Mouse (Mus musculus) embryonic facial prominence, embryonic 14.5 days (tissue): ENCODE measurements around the gene Vmn2r65. TPM values are rescaled to one million over a fixed set of nuclear protein-coding genes. Genes with fewer than 3 reads are reported as not detected.

Source experiments
- ATAC-seq: fragments of 200-750 bp; cut with Nextera tagmentation; 2 replicates; pipeline ENCODE4 v1.8.0; 2017; ENCODE audit warnings: low read depth, moderate number of reproducible peaks, moderate TSS enrichment
- DNase-seq: peaks from one replicate; pipeline ENCODE4 v3.0.0-alpha.2; 2015; ENCODE audit warnings: low spot score
- H3K27ac ChIP-seq: fragments of 300-500 bp; sonication (generic); replicated peaks from 2 replicates; pipeline ENCODE4 v1.5.1; 2014; ENCODE audit warnings: low read depth, mild to moderate bottlenecking, low read length, moderate library complexity
- H3K27me3 ChIP-seq: fragments of 300-500 bp; sonication (generic); replicated peaks from 2 replicates; pipeline ENCODE4 v1.6.1; 2014; ENCODE audit warnings: low read length; ENCODE audit not compliant: control insufficient read depth, insufficient read depth
- H3K36me3 ChIP-seq: fragments of 300-500 bp; sonication (generic); 2 replicates; pipeline ENCODE4 v1.6.1; 2014; ENCODE audit warnings: low read length, mixed read lengths; ENCODE audit not compliant: control insufficient read depth, insufficient read depth
- H3K4me1 ChIP-seq: fragments of 300-500 bp; sonication (generic); 2 replicates; pipeline ENCODE4 v1.6.1; 2014; ENCODE audit warnings: antibody characterized with exemption, low read length; ENCODE audit not compliant: control insufficient read depth, insufficient read depth
- H3K4me2 ChIP-seq: fragments of 300-500 bp; sonication (generic); 2 replicates; pipeline ENCODE4 v1.6.1; 2014; ENCODE audit warnings: low read depth, mild to moderate bottlenecking, low read length, moderate library complexity, mixed read lengths
- H3K4me3 ChIP-seq: fragments of 300-500 bp; sonication (generic); 2 replicates; pipeline ENCODE4 v1.5.1; 2014; ENCODE audit warnings: low read depth, mild to moderate bottlenecking, low read length
- H3K9ac ChIP-seq: fragments of 300-500 bp; sonication (generic); 2 replicates; pipeline ENCODE4 v1.6.1; 2014; ENCODE audit warnings: low read depth, mild to moderate bottlenecking, low read length, moderate library complexity, mixed read lengths
- H3K9me3 ChIP-seq: fragments of 300-500 bp; sonication (generic); 2 replicates; pipeline ENCODE4 v1.6.1; 2016; ENCODE audit warnings: low read length; ENCODE audit not compliant: control insufficient read depth
- WGBS: fragments of 180-500 bp; shearing (Covaris S2); extraction: QIAGEN DNeasy Blood & Tissue Kit; methylation state at CpG from one replicate; pipeline ENCODE4 v1.1.7; 2014; 5-methylcytosine and 5-hydroxymethylcytosine counted together
- polyA plus RNA-seq: library from polyadenylated mRNA; unstranded; fragments of >200 nt; fragmentation: Nextera tagmentation; extraction: Ambion mirVana; gene quantifications from 2 replicates; pipeline ENCODE4 v1.2.1, GENCODE M21; 2014

Gene Vmn2r65
- polyA plus RNA-seq: not detected in 2 replicates

DNA sequence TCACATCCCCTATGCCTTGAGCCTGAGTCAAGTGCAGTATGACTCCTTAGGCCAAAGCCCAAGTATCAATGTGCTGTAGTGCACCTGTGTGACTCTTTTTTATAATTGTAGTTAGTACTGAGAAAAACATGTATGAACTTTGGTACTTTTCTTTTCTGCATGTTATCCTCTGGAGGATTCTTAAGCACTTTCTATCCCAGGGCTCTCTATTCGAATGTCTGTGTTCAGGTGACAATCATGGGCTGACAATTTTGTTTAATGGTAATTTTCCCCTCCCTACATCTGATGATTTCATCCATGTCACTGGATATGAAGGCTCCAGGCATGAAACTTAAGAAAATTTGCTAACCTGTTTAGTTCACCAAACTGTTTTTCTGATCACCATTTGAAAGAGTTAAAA is at the start of gene Vmn2r65:
Gene Vmn2r65 (minus strand): TSS at position 101 of the 400 bp plus-strand sequence.
- no peak within 1 kb of the TSS for H3K27ac ChIP-seq
- ATAC-seq: no peak
- no peaks in the 10 kb centered on the region for H3K36me3 ChIP-seq
- H3K4me3 ChIP-seq: no peak within 1 kb of the TSS
- no peaks in the 10 kb centered on the region for H3K4me1 ChIP-seq
- no peaks in the 10 kb centered on the region for H3K9me3 ChIP-seq
- DNase-seq: no peak
- 30% methylated on average over 1 of the region's 1 CpGs for WGBS
- no peaks in the 10 kb centered on the region for H3K27me3 ChIP-seq
- H3K4me2 ChIP-seq: no peak within 1 kb of the TSS
- no peak within 1 kb of the TSS for H3K9ac ChIP-seq

DNA sequence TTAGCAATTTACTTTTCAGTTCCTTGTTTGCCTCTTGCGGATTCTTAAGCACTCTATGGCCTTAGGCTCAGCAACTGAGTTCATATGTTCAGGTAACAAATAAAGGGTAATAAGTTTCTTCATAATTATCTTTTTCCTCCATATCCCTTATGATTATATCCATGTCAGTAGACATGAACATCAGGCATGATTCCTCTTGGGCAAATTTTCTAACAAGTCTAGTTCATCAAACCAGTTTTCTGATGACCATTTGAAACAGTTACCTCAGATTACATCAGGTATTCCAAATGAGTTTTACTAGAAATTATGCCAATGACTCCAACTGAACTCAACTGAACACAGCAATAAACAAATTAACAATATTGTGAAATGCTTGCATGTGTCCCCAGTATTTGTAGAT is 48.3 kb upstream of the Vmn2r65 start, which contains the start of gene Vmn2r66:
Gene Vmn2r66 (minus strand): TSS at position 101 of the 400 bp plus-strand sequence.
- 78% methylated on average over 1 of the region's 1 CpGs for WGBS
- no peak within 1 kb of the TSS for H3K27ac ChIP-seq
- no peaks in the 10 kb centered on the region for H3K9me3 ChIP-seq
- no peak within 1 kb of the TSS for H3K4me2 ChIP-seq
- H3K36me3 ChIP-seq: no peaks in the 10 kb centered on the region
- no peaks in the 10 kb centered on the region for H3K27me3 ChIP-seq
- no peak within 1 kb of the TSS for H3K9ac ChIP-seq
- no peak for DNase-seq
- H3K4me1 ChIP-seq: no peaks in the 10 kb centered on the region
- no peak for ATAC-seq
- H3K4me3 ChIP-seq: no peak within 1 kb of the TSS

- no peak overlapping the region for H3K4me3 ChIP-seq
- H3K4me2 ChIP-seq: no peak overlapping the region
- no peak overlapping the region for H3K27ac ChIP-seq
- H3K36me3 ChIP-seq: no peaks in the 10 kb centered on the region
- H3K9me3 ChIP-seq: peaks cover 4% of the 10 kb centered on the region; the same call in 1 of the 2 replicates
- H3K4me1 ChIP-seq: no peaks in the 10 kb centered on the region
- no peak for ATAC-seq
- no peak for DNase-seq
- no peaks in the 10 kb centered on the region for H3K27me3 ChIP-seq
- WGBS: 61% methylated on average over 2 of the region's 2 CpGs
- H3K9ac ChIP-seq: no peak overlapping the region
These were observed 32.8 kb upstream of the Vmn2r65 start for GRCm38 (mm10) chr7:84996694-84997093.

Other genes with a start within 250 kb of the Vmn2r65 start
- 0.17 TPM in 1 of 2 replicates, not detected in the other for gene Olfr291, start 110.6 kb downstream of the Vmn2r65 start, polyA plus RNA-seq
- gene Vmn2r66, start 48.2 kb upstream of the Vmn2r65 start, polyA plus RNA-seq: 0.01 TPM in 2 replicates
- gene Vmn2r67, start 191.9 kb upstream of the Vmn2r65 start, polyA plus RNA-seq: not detected in 2 replicates